Mouse (Mus musculus): ENCODE measurements around the gene Gm20816.
"Not testable (repeated sequence)": the region's sequence is repeated elsewhere in the genome, so short reads cannot be mapped to it uniquely, and the experiment has no call there.

Gm20816 gene

GRCm38 (mm10) chrY:68537655-68538054 is at the start of gene Gm20816:
Gene Gm20816 (plus strand): TSS chrY:68537955.
- not testable (repeated sequence) for DNase-seq (ENCODE audit: low read depth)

All from naive thymus-derived CD4-positive, alpha-beta T cell, adult 2 months (primary cell).